Mouse (Mus musculus) B cell, adult 2 months (primary cell): Measurements from ENCODE around the gene Tectb.
"Not testable (repeated sequence)": the region's sequence is repeated elsewhere in the genome, so short reads cannot be mapped to it uniquely, and the experiment has no call there.

Source experiments
- DNase-seq, 2 experiments: peaks; one replicate each; pipeline ENCODE4 v3.0.0; 2022

Gene Tectb

GRCm38 (mm10) chr19:55180433-55180832, at the start of gene Tectb:
Gene Tectb, plus strand, starts transcription at chr19:55180733.
- no peak for DNase-seq

- DNase-seq, result no peak
These were observed 48.8 kb upstream of the Tectb start for GRCm38 (mm10) chr19:55131747-55132146.

GRCm38 (mm10) chr19:55132476-55132875, 48.1 kb upstream of the Tectb start:
- DNase-seq, result no peak

GRCm38 (mm10) chr19:55134521-55134920, 46.0 kb upstream of the Tectb start:
- no peak for DNase-seq

GRCm38 (mm10) chr19:55135918-55136317, 44.6 kb upstream of the Tectb start:
- no peak for DNase-seq

GRCm38 (mm10) chr19:55136693-55137427, 43.7 kb upstream of the Tectb start:
- DNase-seq, result no peak

GRCm38 (mm10) chr19:55137884-55138283, 42.6 kb upstream of the Tectb start:
- DNase-seq, result no peak

- DNase-seq, result no peak
These were observed 42.0 kb upstream of the Tectb start for GRCm38 (mm10) chr19:55138506-55138905.

- DNase-seq, result no peak
These were observed 41.2 kb upstream of the Tectb start for GRCm38 (mm10) chr19:55139301-55139700.

- no peak for DNase-seq
These were observed 36.9 kb upstream of the Tectb start for GRCm38 (mm10) chr19:55143391-55144300.

DNA sequence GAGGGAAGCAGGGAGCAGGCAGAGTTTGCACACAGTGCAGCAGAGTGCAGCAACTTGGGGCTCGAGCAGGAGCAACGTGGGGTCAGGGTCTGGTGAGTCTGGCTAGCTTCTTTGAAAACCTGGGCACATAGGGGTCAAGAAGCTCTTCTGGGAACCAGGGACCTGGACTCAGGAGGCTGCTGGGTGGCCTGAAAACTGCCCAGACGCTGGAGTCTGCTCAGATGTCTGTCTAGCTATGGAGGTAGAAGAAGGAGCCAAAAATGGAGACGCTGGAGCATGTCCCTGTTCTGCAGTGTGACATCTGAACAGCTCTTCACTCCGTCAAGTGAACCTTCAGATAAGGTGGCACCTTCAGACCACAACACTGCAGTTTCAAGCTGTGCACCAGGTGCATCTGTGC, 35.8 kb upstream of the Tectb start:
- DNase-seq, result no peak

DNA sequence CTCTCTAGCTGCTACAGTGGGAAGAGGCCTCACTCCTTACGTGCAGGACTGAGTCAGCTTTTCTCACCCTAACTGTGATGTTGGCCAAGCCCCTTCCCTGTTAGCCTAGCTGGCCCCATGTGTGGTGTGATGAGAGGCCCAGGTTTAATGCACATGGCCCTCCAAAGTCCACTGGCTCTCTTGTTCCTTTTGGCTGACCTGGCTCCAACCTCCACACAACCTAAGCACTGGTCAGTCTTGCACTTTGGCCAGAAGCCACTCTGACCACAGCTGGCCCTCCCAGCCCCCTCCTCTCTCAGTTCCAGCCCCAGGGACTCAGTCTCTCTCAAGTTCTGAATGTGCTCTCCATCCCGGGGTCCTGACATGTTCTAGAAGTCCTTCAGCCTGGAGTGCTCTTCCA, 35.4 kb upstream of the Tectb start:
- DNase-seq, result no peak

DNA sequence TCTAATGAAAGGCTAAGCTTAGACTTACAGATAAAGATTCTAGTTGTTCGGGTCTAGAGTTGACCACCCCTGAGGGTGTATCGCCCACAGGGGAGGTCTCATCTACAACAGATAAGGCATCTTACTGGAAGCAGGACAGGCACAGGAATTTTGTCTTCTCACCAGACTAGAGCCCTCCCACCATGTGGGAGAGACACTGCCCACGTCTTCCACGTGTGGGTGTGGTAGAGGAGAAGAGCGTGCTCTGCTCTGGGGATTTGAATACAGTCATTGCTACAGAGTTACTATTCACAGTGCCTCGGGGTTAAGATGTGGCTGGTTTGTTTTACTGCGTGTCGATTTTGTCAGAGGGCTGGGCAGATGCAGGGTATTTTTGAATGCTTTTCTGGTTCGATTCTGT, 33.0 kb upstream of the Tectb start:
- no peak for DNase-seq

DNA sequence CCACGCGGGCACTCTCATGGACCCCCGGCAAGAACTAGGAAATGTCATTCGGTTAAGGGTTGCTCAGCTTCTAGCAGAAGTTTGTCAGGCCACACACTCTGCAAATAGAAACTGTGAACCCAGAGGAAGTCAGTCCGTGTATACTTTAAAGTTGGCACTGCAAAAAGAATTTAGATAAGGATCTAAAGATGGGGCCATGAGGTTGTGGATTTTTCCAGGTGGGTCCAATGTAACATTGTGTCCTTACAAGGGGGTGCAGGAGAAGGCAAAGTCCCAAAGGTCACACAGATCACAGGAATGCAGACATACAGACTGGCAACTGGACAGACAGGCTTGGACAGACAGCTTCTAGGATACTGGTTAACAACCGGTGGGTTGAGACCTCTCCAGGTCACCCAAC, 32.4 kb upstream of the Tectb start:
- DNase-seq, result no peak

GRCm38 (mm10) chr19:55149646-55150045, 30.9 kb upstream of the Tectb start:
- no peak for DNase-seq

DNA sequence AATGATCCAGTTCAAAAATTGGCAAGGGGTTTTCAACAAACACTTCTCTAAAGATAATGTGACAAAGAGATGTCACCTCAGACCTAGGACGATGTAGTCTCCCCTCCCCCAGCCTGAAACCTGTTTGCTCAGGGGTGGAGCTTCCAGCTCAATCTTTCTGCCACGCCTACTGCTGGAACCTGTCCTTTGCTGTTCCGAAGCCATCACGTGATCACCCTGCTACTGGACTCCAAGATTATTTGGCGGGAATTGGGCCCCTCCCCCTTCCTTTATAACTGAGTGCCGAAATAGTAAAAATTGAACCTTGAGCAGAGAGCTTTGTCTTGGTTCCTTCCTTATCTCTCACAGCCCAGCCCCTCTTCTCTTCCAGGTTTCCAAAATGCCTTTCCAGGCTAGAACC, 28.3 kb upstream of the Tectb start:
- DNase-seq, result not testable (repeated sequence)

GRCm38 (mm10) chr19:55152983-55153382, 27.6 kb upstream of the Tectb start:
- no peak for DNase-seq

- DNase-seq, result no peak
These were observed 23.5 kb upstream of the Tectb start for GRCm38 (mm10) chr19:55157029-55157428.

DNA sequence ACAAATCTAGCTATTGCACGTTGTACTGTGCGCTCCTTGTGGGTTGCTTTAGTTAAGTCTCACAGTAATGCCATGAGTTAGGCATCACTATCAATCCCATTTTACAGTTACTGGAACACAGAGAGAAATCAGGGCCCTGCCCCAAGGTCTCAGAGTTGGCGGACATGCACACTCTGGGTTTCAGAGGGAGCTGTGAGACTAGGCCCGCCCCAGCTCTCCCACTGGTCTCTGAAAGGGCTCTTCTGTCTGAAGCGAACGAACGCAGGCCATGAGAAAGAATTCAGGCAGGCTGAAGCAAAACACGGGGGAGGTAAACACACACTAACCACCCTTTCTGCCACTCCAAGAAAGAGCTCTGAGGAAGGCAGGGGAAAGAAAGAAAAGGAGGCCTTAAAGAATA, 21.9 kb upstream of the Tectb start:
- no peak for DNase-seq

DNA sequence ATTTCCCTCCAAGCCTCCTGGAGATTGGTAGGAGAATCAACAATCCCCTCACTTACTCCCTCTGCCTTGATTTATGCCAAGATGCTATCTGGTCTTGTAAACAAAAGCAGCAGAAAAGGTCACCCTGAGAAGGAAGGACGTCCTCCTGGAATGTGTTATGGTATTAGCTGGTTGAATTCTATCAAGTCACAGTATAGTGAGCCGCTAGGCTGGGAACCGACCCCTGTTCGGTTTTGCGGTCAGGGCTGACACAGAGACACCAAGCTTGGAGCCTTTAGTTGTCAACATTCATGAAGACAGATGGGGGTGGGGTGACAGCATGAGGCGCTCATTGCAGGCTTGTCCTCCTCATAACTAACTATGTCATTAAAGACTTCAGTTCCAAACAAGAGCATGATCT, 20.7 kb upstream of the Tectb start:
- DNase-seq, result no peak

GRCm38 (mm10) chr19:55162271-55162670, 18.3 kb upstream of the Tectb start:
- no peak for DNase-seq

GRCm38 (mm10) chr19:55164162-55164561, 16.4 kb upstream of the Tectb start:
- DNase-seq, result no peak

DNA sequence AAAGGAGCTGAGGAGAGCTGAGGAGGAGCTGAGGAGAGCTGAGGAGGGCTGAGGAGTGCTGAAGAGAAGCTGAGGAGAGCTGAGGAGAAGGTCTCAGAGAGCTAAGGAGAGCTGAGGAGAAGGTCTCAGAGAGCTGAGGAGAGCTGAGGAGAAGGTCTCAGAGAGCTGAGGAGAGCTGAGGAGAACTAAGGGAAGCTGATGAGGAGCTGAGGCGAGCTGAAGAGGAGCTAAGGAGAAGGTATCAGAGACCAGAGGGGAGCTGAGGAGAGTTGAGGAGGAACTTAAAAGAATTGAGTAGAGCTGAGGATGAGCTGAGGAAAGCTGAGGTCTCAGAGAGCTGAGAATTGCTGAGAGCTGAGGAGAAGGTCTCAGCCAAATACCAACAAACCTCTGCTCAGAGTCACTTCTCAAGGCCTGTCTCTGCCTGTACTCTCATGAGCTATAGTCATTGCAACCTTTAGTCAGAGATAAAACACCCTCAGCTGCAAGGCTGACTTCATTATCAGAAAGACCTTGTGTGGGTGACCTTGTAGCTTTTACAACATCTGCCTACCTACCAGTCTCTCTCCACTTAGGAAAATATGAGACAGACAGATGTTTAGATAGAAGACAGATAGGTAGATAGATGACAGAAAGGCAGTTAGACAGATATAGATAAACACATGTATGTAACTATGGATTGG, 15.2 kb upstream of the Tectb start:
- DNase-seq, result no peak

DNA sequence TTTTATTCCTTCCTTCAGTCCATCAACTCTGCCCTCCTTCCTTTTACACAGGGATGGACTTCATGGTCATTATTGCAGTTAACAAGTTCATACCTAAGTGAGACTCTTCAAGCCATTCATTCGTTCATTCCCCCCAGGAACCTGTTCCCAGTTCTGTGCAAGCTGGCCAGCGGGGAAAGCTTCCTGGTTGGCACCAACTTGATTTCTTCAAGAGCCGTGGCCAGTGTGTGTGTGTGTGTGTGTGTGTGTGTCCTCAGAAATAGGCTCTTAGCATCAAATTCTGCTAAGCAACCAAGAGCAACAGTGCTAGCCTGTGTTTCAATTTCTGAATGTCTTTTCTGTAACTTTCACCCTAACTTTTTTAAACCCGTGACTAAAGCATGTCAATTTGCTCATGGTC, 14.6 kb upstream of the Tectb start:
- no peak for DNase-seq
